Mouse (Mus musculus): ENCODE measurements around the gene Copz2.

Copz2 gene

DNA sequence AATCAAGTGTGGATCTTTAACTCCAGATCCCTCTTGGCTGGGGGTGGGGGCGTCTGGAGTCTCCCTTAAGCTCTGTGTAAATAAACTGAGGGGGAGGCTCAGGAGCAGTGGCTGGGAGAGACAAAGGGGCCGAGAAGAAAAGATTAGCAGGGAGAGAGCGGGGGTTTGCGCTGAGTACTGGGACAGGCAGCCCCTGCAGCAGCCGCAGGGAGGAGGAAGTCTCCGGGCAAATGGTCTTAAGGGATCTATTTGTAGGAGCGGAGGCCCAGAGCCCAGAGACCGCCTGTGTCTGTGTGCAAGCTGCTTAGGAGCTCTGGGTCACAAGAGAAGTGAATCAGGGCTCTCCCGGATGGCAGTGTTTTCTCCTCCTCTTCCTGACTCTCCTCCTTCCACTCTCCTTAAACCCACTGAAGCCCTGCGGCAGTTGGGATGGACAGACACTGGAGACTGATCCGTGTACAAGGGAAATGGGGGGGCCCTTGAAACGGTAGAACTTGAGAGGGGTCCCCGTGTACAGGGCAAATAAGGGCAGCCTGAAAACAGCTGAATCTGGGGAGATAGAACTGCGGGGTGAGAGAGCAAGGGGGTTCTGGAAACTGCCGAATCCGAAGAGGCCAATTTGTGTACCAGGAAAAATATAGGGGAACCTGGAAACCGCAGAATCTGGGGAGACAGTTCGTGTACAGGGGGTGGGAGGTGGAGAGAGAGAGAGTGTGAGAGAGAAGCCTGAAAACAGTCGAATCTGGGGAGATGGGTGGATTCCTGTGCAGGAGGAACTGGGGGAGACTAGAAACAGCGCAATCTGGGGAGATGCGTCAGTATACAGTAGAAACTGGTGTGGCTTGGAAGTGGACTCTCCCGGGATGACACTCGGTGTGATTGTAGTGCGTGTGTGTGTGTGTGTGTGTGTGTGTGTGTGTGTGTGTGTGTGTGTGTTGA is 23.0 kb downstream of the Copz2 start:
- peak; percentile 18 for DNase-seq

DNA sequence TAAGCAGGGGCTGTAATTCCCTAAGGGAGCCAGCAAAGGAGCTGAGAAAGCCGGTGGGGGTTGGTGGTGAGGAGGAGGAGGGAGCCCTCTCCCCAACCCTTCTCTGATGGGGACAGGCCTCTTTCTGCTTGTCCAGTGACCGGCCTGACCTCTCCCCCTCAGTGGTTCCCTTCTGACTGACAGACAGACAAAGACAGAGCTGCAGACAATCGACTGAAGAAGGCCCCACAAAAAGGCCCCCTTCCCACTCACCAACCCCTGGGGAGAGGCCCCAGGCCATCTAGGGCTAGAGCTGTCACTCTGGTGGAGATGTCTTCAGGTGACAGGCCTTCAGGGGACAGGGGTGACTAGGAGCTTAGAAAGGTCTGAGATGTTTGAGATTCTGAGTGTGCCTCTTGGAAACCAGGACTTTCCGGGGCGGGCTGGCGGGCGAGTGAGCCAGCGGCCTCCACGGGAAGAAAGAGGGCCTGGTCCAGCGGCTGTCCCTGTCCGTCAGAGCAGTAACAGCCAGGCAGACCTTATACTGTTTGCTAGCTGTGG is 24.0 kb downstream of the Copz2 start:
- DNase-seq = peak; percentile 8

DNA sequence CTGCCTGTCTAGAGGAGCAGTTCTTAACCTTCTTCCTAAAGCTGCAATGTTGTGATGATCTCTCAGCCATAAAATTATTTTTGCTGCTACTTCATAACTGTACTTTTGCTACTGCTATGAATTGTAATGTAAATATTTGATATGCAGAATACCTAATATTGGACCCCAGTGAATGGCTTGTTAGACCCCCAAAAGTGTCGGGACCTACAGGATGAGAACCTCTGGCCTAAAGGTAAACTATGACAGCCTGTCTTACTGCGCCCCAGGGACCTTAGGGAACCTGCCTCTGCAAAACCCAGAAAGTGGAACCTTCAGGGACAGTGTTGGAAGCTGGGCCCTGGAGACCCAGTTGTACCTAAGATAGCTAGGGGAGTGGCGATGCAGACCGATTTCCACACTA is 25.6 kb downstream of the Copz2 start:
- no peak for DNase-seq

DNA sequence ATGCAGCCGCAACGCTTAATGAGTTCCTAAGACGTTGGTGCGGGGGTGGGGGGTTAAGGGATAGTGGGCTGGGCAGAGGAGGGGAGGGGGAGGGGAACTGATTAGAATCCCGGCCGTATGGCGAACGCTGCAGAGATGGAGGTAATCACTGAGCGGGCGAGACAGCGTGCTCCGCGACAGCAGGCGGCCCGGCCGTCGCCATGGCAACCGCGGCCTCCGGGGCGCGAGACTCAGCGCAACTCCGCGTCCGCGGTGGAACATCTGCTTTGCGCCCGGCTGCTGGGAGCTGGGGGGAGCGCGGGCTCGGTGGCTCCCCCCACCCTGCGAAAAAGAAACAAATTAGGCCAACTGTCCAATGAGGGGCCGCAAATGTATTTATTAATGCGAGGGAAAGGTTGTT is 26.1 kb downstream of the Copz2 start:
- peak; percentile 87 for DNase-seq

DNA sequence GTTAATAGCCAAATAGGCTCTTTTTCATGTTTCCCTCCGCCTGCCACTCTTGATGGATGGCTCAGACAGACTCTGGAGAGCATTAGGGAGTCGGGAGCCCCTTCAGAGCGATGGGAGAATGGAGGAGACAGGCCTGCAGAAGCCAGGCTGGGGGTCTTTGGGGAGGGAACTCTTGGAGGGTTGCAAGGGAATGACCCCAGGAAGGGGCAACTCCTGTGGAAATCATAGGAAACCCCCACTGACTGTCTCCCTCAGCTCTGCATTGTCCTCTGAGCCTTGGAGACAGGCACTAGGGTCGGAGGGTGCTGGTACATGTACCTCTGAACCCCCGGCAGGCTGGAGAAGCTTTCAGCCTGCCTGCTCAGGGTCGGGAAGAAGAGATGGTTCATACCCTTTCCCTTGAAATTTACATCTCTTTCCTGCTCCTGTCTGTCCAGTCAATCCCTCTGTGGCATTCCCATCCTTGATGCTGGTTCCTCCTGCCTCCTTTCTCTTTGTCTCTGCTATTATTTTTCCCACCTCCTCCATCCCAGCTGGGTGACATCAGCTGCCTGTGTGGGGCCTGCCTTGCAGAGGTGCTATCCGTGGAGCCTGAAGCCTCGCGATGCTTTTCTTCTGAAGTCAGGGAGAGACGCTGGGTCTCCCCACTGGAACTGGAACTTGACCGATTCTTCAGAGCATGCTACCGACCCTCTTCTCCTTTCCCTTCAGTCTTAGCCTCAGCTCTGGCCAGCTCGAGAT is 26.8 kb downstream of the Copz2 start:
- peak; percentile 31 for DNase-seq

DNA sequence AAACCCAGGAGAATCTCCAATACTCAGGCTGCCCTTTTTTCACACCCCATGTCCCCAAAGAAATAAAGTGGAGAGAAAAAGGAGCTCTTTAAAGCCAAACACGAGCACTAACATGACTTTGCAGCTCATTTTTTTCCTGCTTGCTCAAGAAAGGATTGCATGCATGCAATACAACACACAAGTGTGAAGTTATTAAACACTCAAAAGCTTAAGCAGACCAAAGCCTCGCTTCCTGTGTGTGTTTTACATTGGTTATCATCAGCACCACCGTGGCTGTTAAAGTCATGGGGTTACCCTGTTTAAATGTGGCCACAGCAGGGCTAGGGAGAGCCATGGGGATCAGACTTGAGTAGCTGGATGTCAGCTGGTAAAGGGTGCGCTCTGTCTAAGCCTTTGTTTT is 27.4 kb downstream of the Copz2 start:
- DNase-seq = no peak

DNA sequence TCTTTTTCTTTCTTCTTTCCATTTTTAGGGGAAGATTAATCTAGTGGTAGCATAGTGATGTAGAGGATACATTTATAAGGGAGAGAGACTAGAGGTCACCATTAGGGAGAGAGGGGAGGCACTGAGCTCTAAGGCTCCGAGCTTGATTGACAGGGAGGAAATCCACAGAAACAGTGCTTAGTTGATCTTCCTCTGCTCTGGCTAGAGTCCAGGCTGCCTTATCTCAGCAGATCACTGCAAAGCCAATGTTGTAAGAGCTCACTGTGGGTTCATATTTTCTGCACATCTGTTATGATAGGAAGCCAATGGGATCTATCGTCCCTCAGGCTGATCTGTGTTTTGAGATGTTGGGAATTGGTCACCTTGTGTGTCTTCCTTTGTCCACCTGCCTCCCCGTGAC is 29.0 kb downstream of the Copz2 start:
- DNase-seq = no peak

DNA sequence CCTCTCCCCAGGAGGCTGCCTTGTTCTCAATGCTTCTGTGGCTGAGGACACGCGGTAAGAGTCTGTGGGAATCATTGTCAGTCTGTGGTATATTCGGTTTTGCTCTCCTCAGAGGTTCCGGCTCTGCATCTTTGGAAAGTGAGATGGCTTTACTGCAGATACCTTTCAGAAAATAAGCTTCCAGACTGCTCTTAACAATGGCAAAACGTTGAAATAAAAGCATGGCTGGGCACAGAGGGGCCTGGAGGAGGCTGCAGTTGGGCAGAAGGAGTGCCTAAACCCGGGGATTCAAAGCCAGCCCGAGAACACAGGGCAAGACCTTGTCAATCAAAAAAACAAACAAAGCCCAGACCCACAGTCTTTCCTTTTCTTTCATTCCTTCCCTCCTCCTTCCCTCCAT is 29.7 kb downstream of the Copz2 start:
- DNase-seq = no peak

DNA sequence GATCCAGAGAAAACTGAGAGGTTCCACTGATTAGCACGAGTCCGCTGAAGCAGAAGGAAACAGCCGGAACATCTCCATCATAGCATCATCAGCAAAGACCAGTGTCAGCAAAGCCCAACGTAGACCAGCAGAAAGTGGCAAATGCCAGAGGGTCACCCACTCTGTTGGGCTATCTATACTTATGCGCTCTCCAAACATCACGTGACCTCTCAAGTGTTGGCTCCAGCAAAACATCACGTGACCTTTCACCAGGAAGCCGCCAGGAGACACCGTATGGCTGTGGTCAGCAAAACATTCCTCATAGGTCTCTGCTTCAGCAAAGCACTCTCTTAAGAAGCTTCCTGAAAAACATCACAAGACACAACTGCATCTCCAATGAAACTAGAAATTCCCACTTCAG is 30.6 kb downstream of the Copz2 start:
- no peak for DNase-seq

DNA sequence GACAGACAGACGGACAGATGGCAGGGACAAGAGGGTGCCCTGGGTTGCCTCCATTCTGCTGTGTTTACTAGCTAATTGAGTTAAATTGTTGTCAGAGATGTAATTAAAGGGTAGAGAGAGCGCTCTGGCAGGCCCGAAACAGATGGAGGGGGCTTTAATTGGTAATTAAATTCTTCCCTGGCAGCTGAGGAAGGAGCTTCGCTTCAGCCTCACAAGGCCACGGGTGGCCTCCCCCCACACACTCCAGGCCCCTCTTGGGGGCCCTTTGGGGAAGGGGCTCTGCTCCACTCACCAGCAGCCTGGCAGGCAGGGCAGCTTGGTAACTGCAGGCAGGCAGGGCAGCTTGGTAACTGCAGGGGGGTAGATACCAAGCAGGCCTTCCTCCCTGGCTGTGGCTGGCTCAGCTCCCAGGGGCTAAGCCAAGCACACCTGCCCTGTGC is 36.3 kb downstream of the Copz2 start:
- no peak for DNase-seq

DNA sequence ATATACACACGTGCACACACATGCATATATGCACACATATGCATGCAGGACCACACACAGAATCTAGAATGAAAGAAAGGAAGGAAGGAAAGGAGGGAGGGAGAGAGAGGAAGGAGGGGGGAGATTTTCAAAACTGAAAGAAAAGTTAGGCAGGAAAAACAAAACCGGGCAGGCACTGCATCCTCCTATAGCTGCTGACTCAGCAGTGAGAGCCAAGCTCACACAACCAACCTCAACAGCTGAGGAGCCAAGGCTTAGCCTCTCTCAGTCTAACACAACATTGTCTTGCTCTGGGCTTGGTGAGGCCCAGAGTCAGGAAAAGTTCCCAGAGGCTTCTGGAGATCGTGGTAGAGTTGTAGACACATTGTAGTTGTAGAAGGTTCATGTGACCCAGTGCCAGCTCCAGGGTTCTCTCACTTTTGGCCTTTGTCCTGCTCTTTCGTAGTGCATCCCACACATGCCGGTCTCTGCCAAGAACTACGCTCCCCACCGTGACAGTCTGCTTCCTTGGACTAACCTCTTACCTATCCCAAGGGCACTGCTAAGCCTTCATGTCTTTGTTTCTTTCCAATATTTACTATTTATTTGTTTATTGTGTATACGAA is 37.4 kb downstream of the Copz2 start:
- no peak for DNase-seq

DNA sequence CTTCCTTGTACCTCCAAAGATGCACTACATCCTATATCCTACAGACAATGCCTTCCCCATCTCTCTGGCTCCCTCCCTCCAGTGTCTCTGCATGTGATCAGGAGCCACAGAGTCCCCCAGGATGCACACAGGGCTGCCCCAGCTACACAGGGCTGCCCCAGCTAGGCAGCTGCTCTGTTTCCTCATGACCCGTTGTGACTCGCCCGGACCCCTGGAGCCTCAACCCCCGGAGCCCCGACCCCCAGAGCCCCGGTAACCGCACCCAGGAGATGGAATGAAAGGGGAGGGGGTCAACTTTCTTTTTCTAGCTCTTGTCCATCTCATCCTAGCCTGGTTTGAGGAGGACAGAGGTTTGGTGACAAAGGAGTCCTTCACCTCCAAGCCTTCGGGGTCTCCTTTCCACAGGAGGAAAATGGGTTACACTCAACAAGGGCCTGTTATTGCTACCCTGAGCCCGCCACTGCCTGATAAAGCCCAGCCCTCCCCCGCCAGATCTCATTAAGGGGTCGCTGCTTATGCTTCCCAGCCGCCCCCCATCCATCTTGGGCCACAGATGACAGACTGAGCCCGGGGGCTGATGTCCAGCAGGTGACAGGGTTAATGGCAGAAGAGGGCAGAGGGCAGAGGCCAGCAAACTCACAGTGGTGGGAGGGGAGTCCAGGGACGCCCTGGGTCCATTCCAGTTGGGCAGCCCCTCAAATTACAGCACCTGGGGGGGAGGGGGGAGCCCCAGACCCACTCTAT is 42.3 kb downstream of the Copz2 start:
- no peak for DNase-seq

DNA sequence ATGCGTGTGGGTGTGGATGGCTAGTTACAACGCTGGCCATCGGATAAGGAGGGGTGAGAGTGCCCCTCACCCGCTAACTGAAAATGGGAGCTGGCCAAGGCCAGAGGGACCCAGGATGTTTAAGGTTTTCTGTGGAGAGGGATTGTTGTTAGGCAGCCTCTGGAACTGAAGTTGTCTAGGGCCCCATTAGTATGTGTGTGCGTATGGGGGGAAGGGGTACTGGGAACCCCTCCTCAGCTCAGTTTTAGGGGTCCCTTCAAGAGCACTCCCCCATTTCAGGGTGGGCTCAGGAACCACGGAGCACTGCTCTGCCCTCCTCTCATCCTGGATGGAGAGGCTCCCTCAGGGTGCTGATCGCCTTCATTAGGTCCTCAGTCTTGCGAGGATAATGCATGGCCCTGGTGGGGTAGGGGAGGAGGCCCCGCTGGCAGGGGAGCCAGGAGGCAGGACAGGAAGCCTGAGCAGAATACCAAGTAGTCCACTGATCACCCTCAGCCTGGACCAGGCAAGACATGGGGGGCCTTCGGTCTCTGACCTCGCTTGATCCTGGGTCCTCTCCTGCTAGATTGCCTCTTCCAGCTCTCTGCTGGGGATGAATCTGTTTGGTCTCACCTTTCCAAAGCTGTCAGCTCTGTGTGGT is 43.7 kb downstream of the Copz2 start:
- no peak for DNase-seq

DNA sequence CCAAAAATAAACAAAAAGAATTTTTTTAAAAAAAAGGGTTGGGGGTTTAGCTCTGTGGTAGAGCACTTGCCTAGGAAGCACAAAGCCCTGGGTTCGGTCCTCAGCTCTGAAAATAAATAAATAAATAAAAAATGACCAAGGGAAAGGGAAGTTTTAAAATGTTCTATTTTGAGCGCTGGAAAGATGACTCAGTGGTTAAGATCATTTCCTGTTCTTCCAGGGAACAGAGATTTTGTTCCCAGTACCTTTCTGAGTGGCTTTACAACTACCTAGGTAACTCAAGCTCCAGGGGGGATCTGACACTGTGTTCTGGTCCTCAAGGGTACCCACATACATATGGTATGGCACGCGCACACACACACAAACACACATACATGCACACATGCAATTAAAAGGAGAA is 46.2 kb downstream of the Copz2 start:
- no peak for DNase-seq

DNA sequence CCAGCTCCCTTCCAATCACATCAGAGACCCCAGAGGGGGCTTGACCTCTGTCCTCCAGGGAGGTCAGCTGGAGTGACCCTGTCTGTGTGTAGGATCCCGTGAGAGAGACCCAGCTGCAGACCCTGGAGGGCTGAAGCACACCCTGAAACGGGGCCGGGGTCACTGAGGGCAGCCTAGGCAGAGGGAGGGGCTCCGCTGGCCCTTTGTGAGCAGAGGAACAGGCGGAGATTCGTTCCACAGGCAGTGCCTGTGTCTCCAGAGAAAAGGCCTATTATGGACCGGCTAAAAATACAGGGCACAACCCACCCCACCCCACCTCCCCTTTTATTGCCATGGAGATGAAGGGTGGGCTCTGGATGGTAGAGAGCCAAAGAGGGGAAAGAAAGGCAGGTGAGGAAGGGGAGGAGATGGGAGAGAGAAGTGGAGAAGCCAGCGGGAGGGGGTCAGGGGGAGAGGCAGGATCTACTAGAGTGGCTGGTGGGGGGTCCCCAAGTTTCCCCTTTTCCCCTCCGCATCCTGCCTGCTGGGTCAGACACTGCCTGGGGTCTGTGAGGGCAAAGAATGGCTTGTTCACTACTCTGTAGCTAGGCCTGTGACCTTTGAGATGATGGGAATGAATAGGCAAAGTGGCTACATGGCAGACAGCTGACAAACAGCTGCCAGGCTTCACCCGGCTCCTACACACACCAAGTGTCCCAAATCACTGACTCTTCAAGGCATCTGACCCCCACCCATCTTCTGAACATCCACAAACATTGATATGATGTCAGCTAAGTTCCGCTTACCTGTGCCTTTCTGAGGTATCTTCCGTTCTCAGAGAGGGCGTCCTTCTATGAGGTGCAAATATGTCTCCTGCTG is 50.0 kb downstream of the Copz2 start:
- no peak for DNase-seq

DNA sequence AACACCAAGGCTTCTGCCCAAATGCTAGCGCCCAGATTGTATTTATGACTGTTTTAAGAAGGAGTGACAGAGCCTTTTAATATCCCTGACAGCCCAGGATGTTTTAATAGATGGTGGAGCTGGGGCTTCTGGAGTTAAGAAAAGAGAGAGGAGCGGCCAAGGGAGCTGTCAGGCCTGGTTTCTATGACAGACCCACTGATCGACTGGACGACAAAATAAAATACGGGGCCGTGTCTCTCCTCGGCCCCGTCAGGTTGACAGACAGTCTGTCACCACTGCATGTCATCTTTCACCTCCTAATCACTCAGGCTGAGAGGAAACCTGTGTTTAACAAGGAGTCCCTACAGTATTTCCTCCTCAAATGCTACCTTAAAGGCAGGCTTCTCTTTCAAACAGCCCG is 51.7 kb downstream of the Copz2 start:
- DNase-seq = no peak

DNA sequence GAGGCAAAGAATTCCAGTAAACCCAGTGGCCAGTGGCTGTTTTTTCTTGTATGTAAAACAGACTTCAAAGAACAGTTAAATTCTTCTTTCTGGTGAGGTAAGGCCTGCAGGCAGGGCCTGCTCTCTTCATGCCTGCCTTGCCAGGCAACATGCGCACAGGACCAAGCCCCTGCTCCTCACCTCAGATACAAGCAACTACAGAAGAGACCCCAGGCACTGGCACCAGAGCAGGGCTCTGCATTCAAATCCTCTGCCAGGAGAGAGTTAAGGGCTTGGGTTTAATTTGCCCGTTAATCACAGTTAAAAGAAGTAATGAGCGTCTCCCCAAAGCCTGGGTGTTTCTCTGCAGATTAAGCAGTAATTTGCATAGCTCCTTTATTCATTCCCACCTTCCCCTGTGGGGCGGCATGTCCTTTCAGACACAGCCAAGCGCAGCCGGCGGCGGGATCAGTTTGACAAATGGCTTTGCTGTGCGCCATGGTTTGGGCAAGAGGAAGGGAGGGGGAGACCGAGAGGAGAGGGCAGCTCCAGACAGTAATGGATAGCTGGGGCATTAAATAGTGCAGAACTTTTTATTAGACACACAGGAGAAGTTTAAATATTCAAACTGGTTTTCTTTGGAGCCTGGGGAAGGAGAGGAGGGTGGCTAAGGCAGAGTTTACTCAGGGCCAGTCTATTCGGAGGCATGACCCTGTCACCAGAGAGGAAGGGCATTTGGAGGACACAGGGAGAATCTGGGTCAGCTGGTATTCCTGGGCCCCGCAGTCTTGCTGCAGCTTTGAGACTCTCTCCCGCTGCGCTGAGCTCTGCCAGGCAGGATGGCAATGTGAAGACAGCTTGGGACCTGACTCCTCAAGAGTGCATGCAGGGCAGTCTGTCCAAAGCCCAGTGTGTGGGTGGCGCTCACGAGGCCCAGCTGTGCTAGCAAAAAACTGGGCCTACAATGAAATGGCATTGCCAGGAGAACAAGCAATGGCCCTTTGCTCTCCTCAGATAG is 53.3 kb downstream of the Copz2 start:
- DNase-seq = no peak

DNA sequence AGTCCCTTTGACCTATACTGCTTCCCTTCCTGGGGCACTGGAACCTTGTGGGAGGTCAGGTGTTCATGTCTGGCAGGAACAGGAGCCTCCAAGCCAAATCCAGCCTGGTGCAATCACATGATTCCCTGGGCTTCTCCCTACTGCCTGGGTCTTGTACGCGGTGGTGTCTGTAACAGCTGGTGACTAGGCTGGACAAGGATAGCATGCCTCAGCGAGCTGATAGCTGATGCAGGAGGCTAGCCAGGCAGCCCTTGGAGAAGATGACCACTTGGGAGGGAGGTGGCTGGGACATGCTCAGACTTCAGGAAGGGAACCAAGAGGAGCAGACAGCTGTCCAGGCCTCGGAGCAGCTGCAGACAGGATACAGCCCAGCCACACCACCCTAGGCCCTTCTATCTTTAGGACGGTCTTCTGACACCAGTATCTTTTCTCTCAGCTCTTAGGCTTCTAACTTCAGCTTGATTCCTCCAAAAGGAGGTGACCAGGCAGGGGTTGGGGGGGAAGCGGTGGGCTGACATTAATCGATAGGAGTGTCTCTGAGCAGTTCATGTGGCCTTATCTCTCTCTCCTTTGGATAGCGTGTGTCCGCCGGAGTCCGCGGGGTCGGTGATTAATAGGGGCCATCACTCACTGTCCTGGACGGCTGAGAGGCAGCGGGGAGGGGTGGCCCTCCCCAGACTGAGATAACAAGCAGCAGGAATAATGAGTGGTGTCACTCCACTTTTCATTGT is 56.9 kb downstream of the Copz2 start:
- no peak for DNase-seq

DNA sequence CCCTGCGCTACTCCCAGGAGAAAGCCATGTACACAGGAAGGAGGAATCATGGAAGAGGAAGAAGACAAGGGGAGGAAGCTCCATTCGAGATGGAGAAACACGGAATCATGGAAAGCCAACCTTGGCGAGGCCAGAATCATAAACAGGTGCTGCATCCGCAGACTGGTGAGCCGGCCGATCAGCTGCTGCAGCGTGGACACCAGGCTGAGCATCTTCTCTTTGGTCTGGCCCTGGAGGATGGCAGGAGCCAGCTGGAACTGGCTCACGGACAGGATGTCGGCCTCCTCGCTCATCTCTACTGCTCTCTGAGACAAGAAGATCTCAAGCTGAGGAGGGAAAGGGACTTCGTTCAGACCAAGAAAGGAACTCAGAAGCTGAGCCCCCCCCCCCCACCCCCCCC is 58.9 kb downstream of the Copz2 start:
- DNase-seq = no peak

Measured in right cerebral cortex, postnatal 25 days (tissue).